Mouse (Mus musculus): ENCODE measurements around the gene Intu. TPM values are rescaled to one million over a fixed set of nuclear protein-coding genes. Genes with fewer than 3 reads are reported as not detected.
A peak's percentile ranks its signal among the peaks of the same experiment; 100 is the strongest.

Gene Intu
- polyA plus RNA-seq, 1 experiment from 2014 or later: 4.0 TPM

GRCm38 (mm10) chr3:40532256-40532655 lies 1.2 kb downstream of the Intu start:
- peak overlapping the region; percentile 53 for H3K4me3 ChIP-seq (ENCODE audit: low read depth, low read length)
- peaks cover 26% of the 10 kb centered on the region for H3K27me3 ChIP-seq (replicated peaks; ENCODE audit: control insufficient read depth, insufficient read depth, low read length)
- 9% methylated on average over 11 of the region's 11 CpGs for WGBS
- peak overlapping the region; percentile 100 for H3K4me2 ChIP-seq (ENCODE audit: low read depth, low read length)
- H3K27ac ChIP-seq (replicated peaks; ENCODE audit: low read depth, low read length): no peak overlapping the region
- peaks cover 8% of the 10 kb centered on the region for H3K4me1 ChIP-seq (ENCODE audit: control insufficient read depth, insufficient read depth, low read length)
- H3K9ac ChIP-seq (ENCODE audit: low read depth, low read length): no peak overlapping the region
- no peaks in the 10 kb centered on the region; the same call in 1 of the 2 replicates for H3K9me3 ChIP-seq (ENCODE audit: control insufficient read depth, low read length)
- DNase-seq (ENCODE audit: low spot score): no peak
- H3K36me3 ChIP-seq (ENCODE audit: control insufficient read depth, insufficient read depth, low read length): no peaks in the 10 kb centered on the region
- no peak for ATAC-seq (ENCODE audit: low read depth)

GRCm38 (mm10) chr3:40534141-40534540 lies 3.1 kb downstream of the Intu start:
- ATAC-seq (ENCODE audit: low read depth) (no peak), DNase-seq (ENCODE audit: low spot score) (no peak)
- Histone ChIP-seq H3K27me3 (replicated peaks; ENCODE audit: control insufficient read depth, insufficient read depth, low read length) (peaks cover 26% of the 10 kb centered on the region), H3K4me2 (ENCODE audit: low read depth, low read length) (no peak overlapping the region), H3K27ac (replicated peaks; ENCODE audit: low read depth, low read length) (no peak overlapping the region), H3K9me3 (ENCODE audit: control insufficient read depth, low read length) (no peaks in the 10 kb centered on the region; the same call in 1 of the 2 replicates), H3K36me3 (ENCODE audit: control insufficient read depth, insufficient read depth, low read length) (no peaks in the 10 kb centered on the region), H3K9ac (ENCODE audit: low read depth, low read length) (no peak overlapping the region), H3K4me1 (ENCODE audit: control insufficient read depth, insufficient read depth, low read length) (0 out of 2 replicates have a peak, but pooled peaks cover 4% of the 10 kb centered on the region), H3K4me3 (ENCODE audit: low read depth, low read length) (no peak overlapping the region)
- WGBS: 60% methylated on average over 4 of the region's 4 CpGs

GRCm38 (mm10) chr3:40540567-40541554 lies 9.8 kb downstream of the Intu start:
- no peak overlapping the region for H3K27ac ChIP-seq (replicated peaks; ENCODE audit: low read depth, low read length)
- H3K4me1 ChIP-seq (ENCODE audit: control insufficient read depth, insufficient read depth, low read length): no peaks in the 10 kb centered on the region
- 7% methylated on average over 24 of the region's 45 CpGs for WGBS
- peak overlapping the region; percentile 71 for H3K4me2 ChIP-seq (ENCODE audit: low read depth, low read length)
- no peaks in the 10 kb centered on the region for H3K9me3 ChIP-seq (ENCODE audit: control insufficient read depth, low read length)
- ATAC-seq (ENCODE audit: low read depth) (peak; percentile 97), DNase-seq (ENCODE audit: low spot score) (peak; percentile 93)
- no peaks in the 10 kb centered on the region for H3K27me3 ChIP-seq (replicated peaks; ENCODE audit: control insufficient read depth, insufficient read depth, low read length)
- no peaks in the 10 kb centered on the region for H3K36me3 ChIP-seq (ENCODE audit: control insufficient read depth, insufficient read depth, low read length)
- peak overlapping the region; percentile 85 for H3K4me3 ChIP-seq (ENCODE audit: low read depth, low read length)
- peak overlapping the region; percentile 83 for H3K9ac ChIP-seq (ENCODE audit: low read depth, low read length)

- no peak overlapping the region for H3K4me3 ChIP-seq (ENCODE audit: low read depth, low read length)
- ATAC-seq (ENCODE audit: low read depth): no peak
- 86% methylated on average over 4 of the region's 4 CpGs for WGBS
Observed at GRCm38 (mm10) chr3:40546621-40547020, 15.5 kb downstream of the Intu start.

GRCm38 (mm10) chr3:40652941-40653352 lies 121.9 kb downstream of the Intu start:
- Histone ChIP-seq H3K27ac (replicated peaks; ENCODE audit: low read depth, low read length) (no peak overlapping the region), H3K9ac (ENCODE audit: low read depth, low read length) (no peak overlapping the region), H3K4me1 (ENCODE audit: control insufficient read depth, insufficient read depth, low read length) (no peaks in the 10 kb centered on the region; the same call in 1 of the 2 replicates), H3K27me3 (replicated peaks; ENCODE audit: control insufficient read depth, insufficient read depth, low read length) (no peaks in the 10 kb centered on the region), H3K36me3 (ENCODE audit: control insufficient read depth, insufficient read depth, low read length) (peaks cover 4% of the 10 kb centered on the region; the same call in 1 of the 2 replicates), H3K4me2 (ENCODE audit: low read depth, low read length) (no peak overlapping the region), H3K4me3 (ENCODE audit: low read depth, low read length) (no peak overlapping the region), H3K9me3 (ENCODE audit: control insufficient read depth, low read length) (no peaks in the 10 kb centered on the region)
- WGBS: 63% methylated on average over 10 of the region's 10 CpGs
- DNase-seq (ENCODE audit: low spot score): no peak
- no peak for ATAC-seq (ENCODE audit: low read depth)

More at GRCm38 (mm10) chr3:40546621-40547020, 15.5 kb downstream of the Intu start:
- DNase-seq (ENCODE audit: low spot score): no peak
- Histone ChIP-seq H3K4me1 (ENCODE audit: control insufficient read depth, insufficient read depth, low read length) (no peaks in the 10 kb centered on the region), H3K9me3 (ENCODE audit: control insufficient read depth, low read length) (no peaks in the 10 kb centered on the region), H3K27me3 (replicated peaks; ENCODE audit: control insufficient read depth, insufficient read depth, low read length) (no peaks in the 10 kb centered on the region), H3K27ac (replicated peaks; ENCODE audit: low read depth, low read length) (no peak overlapping the region), H3K36me3 (ENCODE audit: control insufficient read depth, insufficient read depth, low read length) (no peaks in the 10 kb centered on the region), H3K9ac (ENCODE audit: low read depth, low read length) (no peak overlapping the region), H3K4me2 (ENCODE audit: low read depth, low read length) (no peak overlapping the region)

GRCm38 (mm10) chr3:40653582-40653981 lies 122.5 kb downstream of the Intu start:
- no peak overlapping the region for H3K4me2 ChIP-seq (ENCODE audit: low read depth, low read length)
- WGBS: 93% methylated on average over 16 of the region's 16 CpGs
- no peaks in the 10 kb centered on the region for H3K27me3 ChIP-seq (replicated peaks; ENCODE audit: control insufficient read depth, insufficient read depth, low read length)
- DNase-seq (ENCODE audit: low spot score) (no peak), ATAC-seq (ENCODE audit: low read depth) (no peak)
- H3K9ac ChIP-seq (ENCODE audit: low read depth, low read length): no peak overlapping the region
- peaks cover 9% of the 10 kb centered on the region; the same call in 1 of the 2 replicates for H3K36me3 ChIP-seq (ENCODE audit: control insufficient read depth, insufficient read depth, low read length)
- no peaks in the 10 kb centered on the region; the same call in 1 of the 2 replicates for H3K4me1 ChIP-seq (ENCODE audit: control insufficient read depth, insufficient read depth, low read length)
- no peak overlapping the region for H3K4me3 ChIP-seq (ENCODE audit: low read depth, low read length)
- H3K27ac ChIP-seq (replicated peaks; ENCODE audit: low read depth, low read length): no peak overlapping the region
- H3K9me3 ChIP-seq (ENCODE audit: control insufficient read depth, low read length): no peaks in the 10 kb centered on the region

GRCm38 (mm10) chr3:40654028-40654427 lies 122.9 kb downstream of the Intu start:
- no peak for ATAC-seq (ENCODE audit: low read depth)
- H3K27me3 ChIP-seq (replicated peaks; ENCODE audit: control insufficient read depth, insufficient read depth, low read length): no peaks in the 10 kb centered on the region
- no peak overlapping the region for H3K4me2 ChIP-seq (ENCODE audit: low read depth, low read length)
- 88% methylated on average over 11 of the region's 11 CpGs for WGBS
- H3K36me3 ChIP-seq (ENCODE audit: control insufficient read depth, insufficient read depth, low read length): peaks cover 9% of the 10 kb centered on the region; the same call in 1 of the 2 replicates
- no peak overlapping the region for H3K4me3 ChIP-seq (ENCODE audit: low read depth, low read length)
- no peak for DNase-seq (ENCODE audit: low spot score)
- no peak overlapping the region for H3K9ac ChIP-seq (ENCODE audit: low read depth, low read length)
- no peak overlapping the region for H3K27ac ChIP-seq (replicated peaks; ENCODE audit: low read depth, low read length)
- H3K4me1 ChIP-seq (ENCODE audit: control insufficient read depth, insufficient read depth, low read length): no peaks in the 10 kb centered on the region; the same call in 1 of the 2 replicates
- no peaks in the 10 kb centered on the region for H3K9me3 ChIP-seq (ENCODE audit: control insufficient read depth, low read length)

- Histone ChIP-seq H3K4me2 (ENCODE audit: low read depth, low read length) (no peak overlapping the region), H3K9me3 (ENCODE audit: control insufficient read depth, low read length) (no peaks in the 10 kb centered on the region)
- 72% methylated on average over 11 of the region's 11 CpGs for WGBS
Observed at GRCm38 (mm10) chr3:40655571-40655970, 124.5 kb downstream of the Intu start.

More at GRCm38 (mm10) chr3:40655571-40655970, 124.5 kb downstream of the Intu start:
- ATAC-seq (ENCODE audit: low read depth): no peak
- Histone ChIP-seq H3K36me3 (ENCODE audit: control insufficient read depth, insufficient read depth, low read length) (peaks cover 9% of the 10 kb centered on the region; the same call in 1 of the 2 replicates), H3K27ac (replicated peaks; ENCODE audit: low read depth, low read length) (0 out of 2 replicates have a peak overlapping the region, but pooled peaks have one; percentile 24), H3K4me3 (ENCODE audit: low read depth, low read length) (no peak overlapping the region), H3K9ac (ENCODE audit: low read depth, low read length) (no peak overlapping the region), H3K27me3 (replicated peaks; ENCODE audit: control insufficient read depth, insufficient read depth, low read length) (no peaks in the 10 kb centered on the region), H3K4me1 (ENCODE audit: control insufficient read depth, insufficient read depth, low read length) (no peaks in the 10 kb centered on the region; the same call in 1 of the 2 replicates)
- DNase-seq (ENCODE audit: low spot score): peak; percentile 46
